Mouse (Mus musculus) left cerebral cortex, adult 2 months (tissue): ENCODE data around the gene Adtrp. TPM values are rescaled to one million over a fixed set of nuclear protein-coding genes. Genes with fewer than 3 reads are reported as not detected.

Source experiments
- DNase-seq, 2 experiments: peaks; one replicate each; pipeline ENCODE4 v3.0.0; 2021 to 2022; ENCODE audit warnings: low spot score in 2 of 2, mixed read lengths in 1 of 2; ENCODE audit errors: extremely low spot score in 1 of 2
- H3K27ac ChIP-seq: fragments of 200-600 bp; 2 replicates; pipeline ENCODE4 v1.8.1; 2022
- H3K4me3 ChIP-seq: fragments of 200-600 bp; 2 replicates; pipeline ENCODE4 v1.8.1; 2022
- CTCF ChIP-seq: fragments of 200-600 bp; IDR thresholded peaks from 2 replicates; pipeline ENCODE4 v1.8.1; 2022; ENCODE audit warnings: antibody characterized with exemption, mild to moderate bottlenecking, moderate library complexity
- intact Hi-C: fragments of 180-260 bp; cut with DNase I; formaldehyde crosslinking; loops from one replicate; pipeline ENCODE4 v1.15.1; 2025
- total RNA-seq, 2 experiments: library from RNA; stranded (reverse); gene quantifications; 2 replicates each; pipeline ENCODE4 v1.2.3; 2021

Gene Adtrp
- total RNA-seq, 2 experiments from 2014 or later = not detected

GRCm38 (mm10) chr13:41865071-41865470, 17.6 kb upstream of the Adtrp start:
- TF ChIP-seq CTCF = no peak
- DNase-seq = no peak
- intact Hi-C loops = no loop called here
- H3K4me3 ChIP-seq = no peak overlapping the region
- H3K27ac ChIP-seq = peak overlapping the region; percentile 12; the same call in 1 of the 2 replicates

GRCm38 (mm10) chr13:41860603-41861405, 13.3 kb upstream of the Adtrp start:
- no peak for DNase-seq
- no peak overlapping the region for H3K27ac ChIP-seq
- no peak overlapping the region for H3K4me3 ChIP-seq
- no peak for TF ChIP-seq CTCF
- intact Hi-C loops = no loop called here

GRCm38 (mm10) chr13:41855206-41856185, 8.0 kb upstream of the Adtrp start:
- TF ChIP-seq CTCF = no peak
- intact Hi-C loops = no loop called here
- H3K27ac ChIP-seq = no peak overlapping the region
- H3K4me3 ChIP-seq = no peak overlapping the region
- DNase-seq = no peak

- TF ChIP-seq CTCF = no peak
- Histone ChIP-seq H3K27ac (no peak overlapping the region), H3K4me3 (no peak overlapping the region)
- intact Hi-C loops = no loop called here
- no peak for DNase-seq
These were observed 3.4 kb upstream of the Adtrp start for GRCm38 (mm10) chr13:41850727-41851378.

GRCm38 (mm10) chr13:41846516-41846915, 968 bp downstream of the Adtrp start:
- no peak for DNase-seq
- no peak overlapping the region for H3K27ac ChIP-seq
- TF ChIP-seq CTCF = no peak
- H3K4me3 ChIP-seq = no peak overlapping the region
- intact Hi-C loops = no loop called here

GRCm38 (mm10) chr13:41845013-41845412, 2.5 kb downstream of the Adtrp start:
- intact Hi-C loops = no loop called here
- H3K27ac ChIP-seq = no peak overlapping the region
- no peak for DNase-seq
- TF ChIP-seq CTCF = no peak
- no peak overlapping the region for H3K4me3 ChIP-seq

GRCm38 (mm10) chr13:41844071-41844470, 3.4 kb downstream of the Adtrp start:
- DNase-seq = no peak
- no peak overlapping the region for H3K27ac ChIP-seq
- H3K4me3 ChIP-seq = no peak overlapping the region
- intact Hi-C loops = no loop called here
- TF ChIP-seq CTCF = no peak

- intact Hi-C loops = no loop called here
- no peak overlapping the region for H3K4me3 ChIP-seq
- no peak for DNase-seq
- no peak for TF ChIP-seq CTCF
- no peak overlapping the region for H3K27ac ChIP-seq
These were observed 13.8 kb downstream of the Adtrp start for GRCm38 (mm10) chr13:41833614-41834139.

GRCm38 (mm10) chr13:41828296-41828754, 19.2 kb downstream of the Adtrp start:
- no peak for DNase-seq
- TF ChIP-seq CTCF = no peak
- intact Hi-C loops = loop anchor here (5.0 kb wide), 1 partner anchor 74 kb away; no protein-coding TSS in a partner anchor
- Histone ChIP-seq H3K27ac (peak overlapping the region; percentile 80), H3K4me3 (no peak overlapping the region)

GRCm38 (mm10) chr13:41827581-41827980, 19.9 kb downstream of the Adtrp start:
- Histone ChIP-seq H3K27ac (peak overlapping the region; percentile 80; the same call in 1 of the 2 replicates), H3K4me3 (no peak overlapping the region)
- peak in 1 of 2 experiments; percentile 28 for DNase-seq
- no peak for TF ChIP-seq CTCF
- intact Hi-C loops = loop anchor here (1.0 to 5.0 kb wide), 2 partner anchors 75 to 79 kb away; no protein-coding TSS in a partner anchor

- no peak for TF ChIP-seq CTCF
- no peak overlapping the region for H3K4me3 ChIP-seq
- no peak for DNase-seq
- no peak overlapping the region; the same call in 1 of the 2 replicates for H3K27ac ChIP-seq
- intact Hi-C loops = loop anchor here (5.0 kb wide), 1 partner anchor 77 kb away; no protein-coding TSS in a partner anchor
These were observed 22.0 kb downstream of the Adtrp start for GRCm38 (mm10) chr13:41825379-41825966.
